Mouse (Mus musculus): ENCODE results near the gene Pgbd1. TPM values are rescaled to one million over a fixed set of nuclear protein-coding genes. Genes with fewer than 3 reads are reported as not detected.
"Not testable (repeated sequence)": the region's sequence is repeated elsewhere in the genome, so short reads cannot be mapped to it uniquely, and the experiment has no call there.

The Pgbd1 gene
- total RNA-seq (2012; rRNA removed): 1.2 and 1.5 TPM in 2 replicates

DNA sequence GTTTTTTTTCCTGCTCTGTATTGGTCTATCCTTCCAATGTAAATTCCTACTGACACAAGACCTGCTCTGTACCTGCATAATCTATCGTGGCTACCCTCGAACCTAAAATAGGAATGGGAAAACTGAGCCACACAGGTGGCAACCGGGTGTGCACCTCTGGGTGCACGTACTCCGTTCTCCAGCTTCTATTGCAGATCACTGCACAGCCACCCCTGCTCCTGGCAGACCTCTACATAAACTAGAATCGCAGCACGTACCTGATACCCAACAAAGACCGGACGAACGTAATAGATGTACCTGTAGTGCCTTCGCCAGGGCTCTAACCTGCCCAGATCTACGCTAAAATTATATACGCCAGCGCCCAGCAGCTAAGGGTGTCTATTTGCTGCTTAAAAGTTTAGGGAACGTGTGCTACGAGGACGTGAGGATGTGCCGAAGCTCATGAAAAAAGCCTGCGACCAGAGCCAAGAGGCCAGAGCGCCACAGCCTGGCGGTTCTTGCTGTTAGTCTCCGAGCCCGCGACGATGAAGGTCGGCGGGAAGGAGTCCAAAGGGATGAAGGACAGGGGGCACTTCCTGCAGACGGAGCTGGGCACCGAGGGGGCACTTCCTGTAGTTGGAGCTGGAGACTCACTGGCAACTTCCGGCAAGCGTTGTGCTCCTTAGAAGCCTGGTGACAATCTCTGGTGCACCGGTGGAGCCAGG, at the start of gene Pgbd1:
Pgbd1 (minus strand) TSS at position 556 of the 704 bp plus-strand sequence.
- Histone ChIP-seq H3K9me3 (ENCODE audit: control insufficient read depth, insufficient read depth, low read depth, low read length) (no peaks in the 10 kb centered on the region), H3K27ac (ENCODE audit: insufficient read depth, low read depth, low read length, poor library complexity, severe bottlenecking) (no peak within 1 kb of the TSS), H3K9ac (ENCODE audit: insufficient read depth, low read depth, low read length, poor library complexity, severe bottlenecking) (peak within 1 kb of the TSS; percentile 93), H3K36me3 (ENCODE audit: control insufficient read depth, insufficient read depth, low read length, poor library complexity, severe bottlenecking) (peaks cover 8% of the 10 kb centered on the region), H3K4me3 (ENCODE audit: insufficient read depth in 1 of 2, low read depth in 1 of 2, low read length in 2 of 2, poor library complexity in 1 of 2, severe bottlenecking in 1 of 2) (peak within 1 kb of the TSS; percentile 80 to 85), H3K4me1 (ENCODE audit: control insufficient read depth in 2 of 2, insufficient read depth in 2 of 2, low read length in 2 of 2, poor library complexity in 1 of 2) (peaks cover 0 to 3% of the 10 kb centered on the region in 2 experiments; a peak in 1 of 4 replicates)
- in situ Hi-C loops (cut with MboI; ENCODE audit: low sequenced_read_pairs in 2 of 2, unreplicated experiment in 2 of 2): no loop called here
- DNase-seq (ENCODE audit: low read depth, low spot score): no peak
- TF ChIP-seq ZNF384 (IDR thresholded peaks at IDR 0.05; ENCODE audit: low read depth, low read length): no peak
- TF ChIP-seq HCFC1 (IDR thresholded peaks at IDR 0.05; ENCODE audit: borderline replicate concordance, insufficient read depth, low read length): peak; percentile 36; the same call in 1 of the 2 replicates

DNA sequence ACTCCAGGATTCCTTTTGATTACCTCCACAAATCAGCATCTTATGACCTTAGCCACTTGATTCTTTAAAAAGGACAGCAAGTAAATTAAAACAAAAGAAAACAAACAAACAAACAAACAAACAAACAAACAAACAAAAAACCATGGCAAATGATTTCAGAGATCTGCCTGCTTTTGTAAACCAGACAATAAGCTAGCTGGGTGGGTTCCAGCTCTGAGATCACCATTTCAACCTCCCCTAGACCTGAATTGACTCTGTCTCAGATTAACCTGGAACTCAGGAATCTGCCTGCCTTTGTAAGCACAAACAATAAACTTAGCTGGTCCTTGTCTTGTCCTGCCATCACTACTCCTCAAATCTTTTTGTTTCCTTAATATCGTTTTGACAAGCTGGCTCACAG, 46.0 kb upstream of the Pgbd1 start:
- no peak overlapping the region for H3K4me3 ChIP-seq (ENCODE audit: insufficient read depth in 1 of 2, low read depth in 1 of 2, low read length in 2 of 2, poor library complexity in 1 of 2, severe bottlenecking in 1 of 2)
- TF ChIP-seq CHD2 (IDR thresholded peaks at IDR 0.05; ENCODE audit: low read depth, low read length) (no peak), ZNF384 (IDR thresholded peaks at IDR 0.05; ENCODE audit: low read depth, low read length) (no peak), MAFK (IDR thresholded peaks at IDR 0.05; ENCODE audit: insufficient read depth, low read depth, low read length) (no peak), ZC3H11A (IDR thresholded peaks at IDR 0.05; ENCODE audit: borderline replicate concordance, low read depth, low read length) (no peak), HCFC1 (IDR thresholded peaks at IDR 0.05; ENCODE audit: borderline replicate concordance, insufficient read depth, low read length) (no peak)
- no peak for DNase-seq (ENCODE audit: low read depth, low spot score)

DNA sequence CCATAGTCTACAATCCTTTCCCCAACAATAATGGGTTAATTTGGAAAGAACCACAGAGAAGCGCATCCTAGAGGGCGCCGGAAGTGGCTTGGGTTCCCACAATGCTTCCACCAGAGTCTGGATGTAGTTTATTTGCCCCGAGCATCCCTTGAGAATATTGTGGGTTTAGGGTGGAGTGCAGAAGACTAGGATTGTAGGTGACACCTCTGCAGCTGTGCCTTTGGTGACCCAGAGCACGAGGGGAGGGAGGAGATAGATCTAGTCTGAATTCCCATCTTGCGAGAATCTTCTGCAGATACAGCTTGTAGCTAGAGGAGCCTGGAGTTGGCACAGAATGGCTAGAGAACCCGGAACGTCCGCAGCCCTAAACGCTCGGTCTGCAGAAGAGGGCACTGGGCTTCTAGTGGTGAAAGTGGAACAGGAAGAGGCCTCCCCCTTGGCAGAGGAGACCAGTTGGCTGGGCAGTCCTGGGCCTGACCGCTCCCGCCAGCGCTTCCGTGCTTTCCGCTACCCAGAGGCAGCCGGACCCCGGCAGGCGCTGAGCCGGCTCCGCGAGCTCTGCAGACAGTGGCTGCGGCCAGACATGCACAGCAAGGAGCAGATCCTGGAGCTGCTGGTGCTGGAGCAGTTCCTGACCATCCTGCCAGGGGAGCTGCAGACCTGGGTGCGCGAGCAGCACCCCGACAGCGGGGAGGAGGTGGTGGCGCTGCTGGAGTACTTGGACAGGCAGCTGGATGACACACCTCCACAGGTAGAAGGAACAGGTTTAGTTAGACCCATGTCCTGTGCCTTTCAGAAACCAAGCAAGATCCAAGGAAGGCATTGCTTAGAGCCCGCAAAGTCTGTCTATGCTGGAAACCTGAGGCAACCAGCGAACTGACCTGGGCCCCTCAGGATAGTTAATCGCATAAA, 38.2 kb upstream of the Pgbd1 start, which contains the start of the genes Zkscan4 and Gm10065:
Zkscan4 (plus strand) TSS at position 149 of the 912 bp plus-strand sequence.
Gm10065 (minus strand) TSS at position 683 of the 912 bp plus-strand sequence.
- in situ Hi-C loops (cut with MboI; ENCODE audit: low sequenced_read_pairs in 2 of 2, unreplicated experiment in 2 of 2); H3K9me3 ChIP-seq (ENCODE audit: control insufficient read depth, insufficient read depth, low read depth, low read length); DNase-seq (ENCODE audit: low read depth, low spot score); H3K36me3 ChIP-seq (ENCODE audit: control insufficient read depth, insufficient read depth, low read length, poor library complexity, severe bottlenecking); H3K27ac ChIP-seq (ENCODE audit: insufficient read depth, low read depth, low read length, poor library complexity, severe bottlenecking); H3K4me1 ChIP-seq (ENCODE audit: control insufficient read depth in 2 of 2, insufficient read depth in 2 of 2, low read length in 2 of 2, poor library complexity in 1 of 2): not testable (repeated sequence)
- H3K9ac ChIP-seq (ENCODE audit: insufficient read depth, low read depth, low read length, poor library complexity, severe bottlenecking): peak within 1 kb of the TSS; percentile 72; the same call in 1 of the 2 replicates
- H3K4me3 ChIP-seq (ENCODE audit: insufficient read depth in 1 of 2, low read depth in 1 of 2, low read length in 2 of 2, poor library complexity in 1 of 2, severe bottlenecking in 1 of 2): peak within 1 kb of the TSS; percentile 60 to 80

More for the DNA sequence above, 46.0 kb upstream of the Pgbd1 start:
- Histone ChIP-seq H3K4me1 (ENCODE audit: control insufficient read depth in 2 of 2, insufficient read depth in 2 of 2, low read length in 2 of 2, poor library complexity in 1 of 2) (no peaks in the 10 kb centered on the region), H3K27ac (ENCODE audit: insufficient read depth, low read depth, low read length, poor library complexity, severe bottlenecking) (no peak overlapping the region), H3K9me3 (ENCODE audit: control insufficient read depth, insufficient read depth, low read depth, low read length) (0 out of 2 replicates have a peak, but pooled peaks cover 6% of the 10 kb centered on the region), H3K36me3 (ENCODE audit: control insufficient read depth, insufficient read depth, low read length, poor library complexity, severe bottlenecking) (no peaks in the 10 kb centered on the region), H3K9ac (ENCODE audit: insufficient read depth, low read depth, low read length, poor library complexity, severe bottlenecking) (no peak overlapping the region)
- in situ Hi-C loops (cut with MboI; ENCODE audit: low sequenced_read_pairs in 2 of 2, unreplicated experiment in 2 of 2): no loop called here

DNA sequence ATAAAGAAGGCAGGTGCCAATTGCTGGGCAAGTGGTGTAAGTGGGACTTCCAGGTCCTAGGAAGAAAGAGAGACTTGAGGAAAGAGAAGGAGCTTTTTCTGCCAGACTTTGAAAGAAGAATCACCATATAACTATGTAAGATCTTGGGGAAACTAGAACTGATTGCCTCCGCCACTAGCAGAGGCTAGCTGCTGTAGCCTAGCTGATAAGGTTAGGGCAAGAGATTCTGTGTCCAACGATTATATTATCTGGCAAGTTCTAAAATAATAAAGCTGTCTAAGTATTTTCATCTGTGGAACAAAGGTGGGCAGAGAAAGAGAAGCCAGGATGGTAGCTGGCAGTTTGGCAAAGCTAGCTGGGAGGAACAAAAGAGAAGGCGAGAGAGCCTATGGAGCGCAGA, 31.6 kb upstream of the Pgbd1 start:
- Histone ChIP-seq H3K9ac (ENCODE audit: insufficient read depth, low read depth, low read length, poor library complexity, severe bottlenecking) (no peak overlapping the region), H3K36me3 (ENCODE audit: control insufficient read depth, insufficient read depth, low read length, poor library complexity, severe bottlenecking) (no peaks in the 10 kb centered on the region), H3K4me3 (ENCODE audit: insufficient read depth in 1 of 2, low read depth in 1 of 2, low read length in 2 of 2, poor library complexity in 1 of 2, severe bottlenecking in 1 of 2) (no peak overlapping the region), H3K27ac (ENCODE audit: insufficient read depth, low read depth, low read length, poor library complexity, severe bottlenecking) (no peak overlapping the region), H3K9me3 (ENCODE audit: control insufficient read depth, insufficient read depth, low read depth, low read length) (no peaks in the 10 kb centered on the region), H3K4me1 (ENCODE audit: control insufficient read depth in 2 of 2, insufficient read depth in 2 of 2, low read length in 2 of 2, poor library complexity in 1 of 2) (0 out of 4 replicates have a peak, but pooled peaks cover 0 to 2% of the 10 kb centered on the region in 2 experiments)
- DNase-seq (ENCODE audit: low read depth, low spot score): no peak
- TF ChIP-seq HCFC1 (IDR thresholded peaks at IDR 0.05; ENCODE audit: borderline replicate concordance, insufficient read depth, low read length) (no peak), ZNF384 (IDR thresholded peaks at IDR 0.05; ENCODE audit: low read depth, low read length) (no peak), MAFK (IDR thresholded peaks at IDR 0.05; ENCODE audit: insufficient read depth, low read depth, low read length) (no peak), ZC3H11A (IDR thresholded peaks at IDR 0.05; ENCODE audit: borderline replicate concordance, low read depth, low read length) (no peak), CHD2 (IDR thresholded peaks at IDR 0.05; ENCODE audit: low read depth, low read length) (no peak)
- in situ Hi-C loops (cut with MboI; ENCODE audit: low sequenced_read_pairs in 2 of 2, unreplicated experiment in 2 of 2): no loop called here

Data from ES-E14 (cell line).